Mouse (Mus musculus) naive thymus-derived CD4-positive, alpha-beta T cell, adult 5 months (primary cell): Measurements from ENCODE around the gene Hif3a. TPM values are rescaled to one million over a fixed set of nuclear protein-coding genes. Genes with fewer than 3 reads are reported as not detected.

Source experiments
- polyA plus RNA-seq: library from polyadenylated mRNA; unstranded; fragments of 100-300 nt; shearing (Covaris generic); gene quantifications from one replicate; pipeline ENCODE4 v1.2.1, GENCODE M21; 2017

Hif3a gene
- polyA plus RNA-seq, result 0.27 TPM

GRCm38 (mm10) chr7:17062389-17062788, at the start of gene Hif3a:
Hif3a (minus strand) TSS chr7:17062427.

GRCm38 (mm10) chr7:17073904-17074615, 11.8 kb upstream of the Hif3a start, which contains the start of gene Psg16:
Psg16 (plus strand) TSS chr7:17074040.

GRCm38 (mm10) chr7:17027588-17028343, 34.5 kb downstream of the Hif3a start, which contains the start of gene Ppp5c:
Ppp5c (minus strand) TSS chr7:17027924.

GRCm38 (mm10) chr7:16992451-16992807, 69.8 kb downstream of the Hif3a start, which contains the start of gene Ccdc8:
Ccdc8 (plus strand) TSS chr7:16992708.

GRCm38 (mm10) chr7:16982859-16983568, 79.2 kb downstream of the Hif3a start, which contains the start of gene Gm42372:
Gm42372 (plus strand) TSS chr7:16983086.

Other genes starting within 250 kb of the Hif3a start
- 79.3 TPM for gene Strn4, start 246.5 kb downstream of the Hif3a start, polyA plus RNA-seq
- 22.8 TPM for gene Fkrp, start 245.7 kb downstream of the Hif3a start, polyA plus RNA-seq
- gene Prkd2, start 219.5 kb downstream of the Hif3a start, polyA plus RNA-seq, result 220 TPM
- gene Dact3, start 187.1 kb downstream of the Hif3a start, polyA plus RNA-seq, result 0.15 TPM
- not detected for gene Gng8, start 170.6 kb downstream of the Hif3a start, polyA plus RNA-seq
- gene Ptgir, start 155.9 kb downstream of the Hif3a start, polyA plus RNA-seq, result 4.1 TPM
- gene Calm3, start 138.3 kb downstream of the Hif3a start, polyA plus RNA-seq, result 59.6 TPM
- gene Pnmal2, start 117.7 kb downstream of the Hif3a start, polyA plus RNA-seq, result not detected
- gene Pnmal1, start 102.7 kb downstream of the Hif3a start, polyA plus RNA-seq, result not detected
- gene Gm42372, start 79.3 kb downstream of the Hif3a start, polyA plus RNA-seq, result 1.2 TPM
- 0.07 TPM for gene Ccdc8, start 69.7 kb downstream of the Hif3a start, polyA plus RNA-seq
- gene Ppp5c, start 34.5 kb downstream of the Hif3a start, polyA plus RNA-seq, result 92.2 TPM
- gene Psg16, start 11.6 kb upstream of the Hif3a start, polyA plus RNA-seq, result 0.39 TPM
- gene Ceacam3, start 87.9 kb upstream of the Hif3a start, polyA plus RNA-seq, result not detected
- gene Psg29, start 141.1 kb upstream of the Hif3a start, polyA plus RNA-seq, result not detected